In genomic region chr12:31267363-31267762, GRCm38 (mm10) we compare ENCODE assay signal across 13 mouse cellular contexts. TPM values are rescaled to one million over a fixed set of nuclear protein-coding genes. Genes with fewer than 3 reads are reported as not detected.
DNase-seq lines count a peak whose midpoint lies in the region; ATAC-seq and TF ChIP-seq lines count a peak whose summit lies in the region.
"Had no signal": no experiment of that assay in that cellular context is flagged by ENCODE, and none has a peak within 500 bp of the region (broad histone marks: within the 10 kb centered on the region; RNA-seq: fewer than 3 reads in every experiment).

No protein-coding gene starts in this region.

- H3K9ac ChIP-seq in heart, embryonic 15.5 days = peak overlapping the region; percentile 92; the same call in 1 of the 2 replicates
- H3K9ac ChIP-seq in lung, postnatal 0 days (replicated peaks; ENCODE audit: low read depth) = no peak overlapping the region
- 0 out of 2 replicates have a peak overlapping the region, but pooled peaks have one; percentile 0 for H3K9ac ChIP-seq in intestine, embryonic 16.5 days (ENCODE audit: low read depth, low read length)
- H3K9ac ChIP-seq in stomach, postnatal 0 days (ENCODE audit: low read length) = no peak overlapping the region

- ATAC-seq in heart, embryonic 15.5 days (replicated peaks; ENCODE audit: insufficient number of reproducible peaks, insufficient read depth, low FRiP score, low read depth) = no peak
- no peak for ATAC-seq in lung, postnatal 0 days
- ATAC-seq in intestine, embryonic 16.5 days = no peak
- ATAC-seq in stomach, postnatal 0 days (ENCODE audit: low FRiP score, low TSS enrichment) = no peak
- ATAC-seq: activated CD4-positive, CD25-positive, alpha-beta regulatory T cell, adult 4 months had no signal

- no peak for DNase-seq in heart, adult 8-10 months (ENCODE audit: low spot score)
- DNase-seq in lung, postnatal 0 days (ENCODE audit: low spot score) = no peak
- no peak for DNase-seq in lung, postnatal 25 days (ENCODE audit: low spot score)
- no peak for DNase-seq in stomach, postnatal 0 days (ENCODE audit: low spot score)
- no peak for DNase-seq in cerebellum, postnatal 36 days
- no peak for DNase-seq in left cerebral cortex, adult 18-20 months (ENCODE audit: low spot score in 2 of 2)
- DNase-seq: thymus, adult 2 months had no signal

- 18% methylated on average over 4 of the region's 4 CpGs for WGBS in heart, embryonic 15.5 days
- 31% methylated on average over 4 of the region's 4 CpGs for WGBS in lung, postnatal 0 days
- WGBS in intestine, embryonic 16.5 days = 27% methylated on average over 4 of the region's 4 CpGs
- WGBS in stomach, postnatal 0 days = 37% methylated on average over 4 of the region's 4 CpGs

- peak overlapping the region; percentile 94; the same call in 1 of the 2 replicates for H3K27ac ChIP-seq in heart, embryonic 15.5 days
- no peak overlapping the region for H3K27ac ChIP-seq in lung, postnatal 0 days (ENCODE audit: low read length)
- H3K27ac ChIP-seq in intestine, embryonic 16.5 days (ENCODE audit: low read length) = no peak overlapping the region
- H3K27ac ChIP-seq in stomach, postnatal 0 days (replicated peaks) = no peak overlapping the region
- H3K27ac ChIP-seq: midbrain, embryonic 10.5 days had no signal

- no peaks in the 10 kb centered on the region for H3K9me3 ChIP-seq in heart, embryonic 15.5 days (replicated peaks)
- H3K9me3 ChIP-seq in lung, postnatal 0 days (ENCODE audit: low read length) = no peaks in the 10 kb centered on the region
- H3K9me3 ChIP-seq in intestine, embryonic 16.5 days (ENCODE audit: control insufficient read depth, low read length) = no peaks in the 10 kb centered on the region
- H3K9me3 ChIP-seq in stomach, postnatal 0 days (ENCODE audit: control insufficient read depth, low read length) = no peaks in the 10 kb centered on the region
- H3K9me3 ChIP-seq: midbrain, embryonic 10.5 days had no signal

- H3K4me1 ChIP-seq in heart, embryonic 15.5 days (replicated peaks) = peaks cover 75% of the 10 kb centered on the region
- H3K4me1 ChIP-seq in lung, postnatal 0 days (ENCODE audit: insufficient read depth, low read depth, low read length) = peaks cover 29% of the 10 kb centered on the region; the same call in 1 of the 2 replicates
- peaks cover 21% of the 10 kb centered on the region for H3K4me1 ChIP-seq in intestine, embryonic 16.5 days (ENCODE audit: control insufficient read depth, insufficient read depth, low read length)
- H3K4me1 ChIP-seq in stomach, postnatal 0 days (replicated peaks; ENCODE audit: control insufficient read depth, insufficient read depth) = peaks cover 8% of the 10 kb centered on the region

- no peak for TF ChIP-seq EP300 in lung, postnatal 0 days (IDR thresholded peaks at IDR 0.05)
- no peak for TF ChIP-seq EP300 in stomach, postnatal 0 days (optimal IDR thresholded peaks at IDR 0.05)

- peak overlapping the region; percentile 80 for H3K4me3 ChIP-seq in heart, embryonic 15.5 days
- peak overlapping the region; percentile 65; the same call in 1 of the 2 replicates for H3K4me3 ChIP-seq in lung, postnatal 0 days (ENCODE audit: low read depth, low read length)
- peak overlapping the region; percentile 78 for H3K4me3 ChIP-seq in intestine, embryonic 16.5 days (ENCODE audit: low read length)
- H3K4me3 ChIP-seq in stomach, postnatal 0 days (ENCODE audit: low read depth, low read length) = peak overlapping the region; percentile 76

- H3K36me3 ChIP-seq in heart, embryonic 15.5 days = peaks cover 22% of the 10 kb centered on the region
- H3K36me3 ChIP-seq in lung, postnatal 0 days (ENCODE audit: insufficient read depth, low read length) = no peaks in the 10 kb centered on the region
- H3K36me3 ChIP-seq in intestine, embryonic 16.5 days (ENCODE audit: control insufficient read depth, insufficient read depth, low read length) = no peaks in the 10 kb centered on the region
- H3K36me3 ChIP-seq in stomach, postnatal 0 days (ENCODE audit: control insufficient read depth, insufficient read depth, low read length) = peaks cover 3% of the 10 kb centered on the region; the same call in 1 of the 2 replicates
- H3K36me3 ChIP-seq: midbrain, embryonic 10.5 days had no signal

- no peaks in the 10 kb centered on the region for H3K27me3 ChIP-seq in heart, embryonic 15.5 days
- H3K27me3 ChIP-seq in lung, postnatal 0 days (replicated peaks; ENCODE audit: insufficient read depth, low read length) = no peaks in the 10 kb centered on the region
- H3K27me3 ChIP-seq in intestine, embryonic 16.5 days (replicated peaks; ENCODE audit: control insufficient read depth, insufficient read depth, low read length) = no peaks in the 10 kb centered on the region
- no peaks in the 10 kb centered on the region for H3K27me3 ChIP-seq in stomach, postnatal 0 days (ENCODE audit: control insufficient read depth, insufficient read depth, low read length)

- no peak for TF ChIP-seq CTCF in lung, postnatal 0 days (IDR thresholded peaks at IDR 0.05)
- no peak for TF ChIP-seq CTCF in stomach, postnatal 0 days (IDR thresholded peaks at IDR 0.05; ENCODE audit: low read depth)

- H3K4me2 ChIP-seq in heart, embryonic 15.5 days = peak overlapping the region; percentile 78
- peak overlapping the region; percentile 90 for H3K4me2 ChIP-seq in lung, postnatal 0 days (replicated peaks; ENCODE audit: low read depth, low read length)
- H3K4me2 ChIP-seq in intestine, embryonic 16.5 days (ENCODE audit: low read depth, low read length) = peak overlapping the region; percentile 85
- peak overlapping the region; percentile 90 for H3K4me2 ChIP-seq in stomach, postnatal 0 days (replicated peaks; ENCODE audit: low read depth)

RNA-seq across cellular contexts. Expression of gene Lamb1, which starts 2.3 kb away (rescaled TPM):
- 90.9 and 99.5 TPM in 2 replicates for polyA plus RNA-seq in heart, embryonic 15.5 days (2015; fragmentation: Nextera tagmentation; extraction: Ambion mirVana)
- 10 to 100 TPM; 44.0 to 51.1 (median 48.7) TPM for total RNA-seq in heart, adult 8-10 months (2022)
- 54.8 and 56.0 TPM in 2 replicates for polyA plus RNA-seq in lung, postnatal 0 days (2015; fragmentation: Nextera tagmentation; extraction: Ambion mirVana)
- polyA plus RNA-seq in intestine, embryonic 16.5 days (2015; fragmentation: Nextera tagmentation; extraction: Ambion mirVana) = 60.4 and 65.1 TPM in 2 replicates
- 30.6 and 31.7 TPM in 2 replicates for polyA plus RNA-seq in stomach, postnatal 0 days (2015; fragmentation: Nextera tagmentation; extraction: Ambion mirVana)
- total RNA-seq in left cerebral cortex, adult 18-20 months (2021) = 10 to 100 TPM; 16.4 to 17.3 TPM
- total RNA-seq: granulocyte monocyte progenitor cell, adult 5-6 weeks had no signal
- polyA plus RNA-seq: activated CD4-positive, CD25-positive, alpha-beta regulatory T cell, adult 4 months had no signal

RNA-seq across cellular contexts. Expression of gene Gm6993, which starts 26.8 kb away (rescaled TPM):
- not detected in 2 replicates for polyA plus RNA-seq in heart, embryonic 15.5 days (2015; fragmentation: Nextera tagmentation; extraction: Ambion mirVana)
- not detected for total RNA-seq in heart, adult 8-10 months (2022)
- not detected in 2 replicates for polyA plus RNA-seq in lung, postnatal 0 days (2015; fragmentation: Nextera tagmentation; extraction: Ambion mirVana)
- polyA plus RNA-seq in intestine, embryonic 16.5 days (2015; fragmentation: Nextera tagmentation; extraction: Ambion mirVana) = not detected in 2 replicates
- not detected in 2 replicates for polyA plus RNA-seq in stomach, postnatal 0 days (2015; fragmentation: Nextera tagmentation; extraction: Ambion mirVana)
- total RNA-seq in left cerebral cortex, adult 18-20 months (2021) = not detected
- total RNA-seq: granulocyte monocyte progenitor cell, adult 5-6 weeks; left cerebral cortex, postnatal 10 days had no signal
- polyA plus RNA-seq: activated CD4-positive, CD25-positive, alpha-beta regulatory T cell, adult 4 months; midbrain, embryonic 10.5 days; thymus, adult 2 months had no signal

Comparison
In these comparisons a context has a peak if more than half of its experiments do, and no peak if none do; other contexts are left out.
1. H3K9ac ChIP-seq: peak in heart, embryonic 15.5 days (single experiment) and intestine, embryonic 16.5 days (single experiment); none in lung, postnatal 0 days (single experiment) and stomach, postnatal 0 days (single experiment).
2. Peak in every context shown above with its lines, with median percentiles within 50 percentile points of each other: H3K4me2 ChIP-seq and H3K4me3 ChIP-seq.